Mouse (Mus musculus): ENCODE results near the gene Prmt3. TPM values are rescaled to one million over a fixed set of nuclear protein-coding genes. Genes with fewer than 3 reads are reported as not detected.

The Prmt3 gene
- polyA plus RNA-seq, 2 experiments: 12.2 to 20.1 TPM

- H3K4me1 ChIP-seq (replicated peaks; ENCODE audit: control insufficient read depth in 2 of 2, insufficient read depth in 2 of 2, low read length in 1 of 2): no peaks in the 10 kb centered on the region; a peak in 1 of 4 replicates
- DNase-seq (ENCODE audit: low read depth in 3 of 3, low spot score in 3 of 3): no peak
- no peak overlapping the region for H3K27ac ChIP-seq
- 4% methylated on average over 4 of the region's 4 CpGs for WGBS (ENCODE audit: insufficient replicate concordance)
- no peak overlapping the region for H3K4me2 ChIP-seq (ENCODE audit: low read depth)
- no peak for TF ChIP-seq EP300 (IDR thresholded peaks at IDR 0.05; ENCODE audit: low read depth)
- peak; percentile 74 for TF ChIP-seq CTCF (IDR thresholded peaks at IDR 0.05; ENCODE audit: low read depth)
- H3K27me3 ChIP-seq (ENCODE audit: control insufficient read depth, insufficient read depth, low read length): no peaks in the 10 kb centered on the region
- no peak for ATAC-seq (ENCODE audit: insufficient read depth)
- H3K4me3 ChIP-seq (ENCODE audit: insufficient read depth in 1 of 2, low read depth in 2 of 2, low read length in 2 of 2): no peak overlapping the region
- no peaks in the 10 kb centered on the region for H3K9me3 ChIP-seq (ENCODE audit: control insufficient read depth, low read length)
- no peak overlapping the region for H3K9ac ChIP-seq (replicated peaks)
- no peaks in the 10 kb centered on the region for H3K36me3 ChIP-seq (replicated peaks; ENCODE audit: control insufficient read depth, insufficient read depth, low read depth)
Measured at GRCm38 (mm10) chr7:49751148-49751547, 27.0 kb upstream of the Prmt3 start.

- Histone ChIP-seq H3K4me2 (ENCODE audit: low read depth) (peak overlapping the region; percentile 33), H3K9me3 (ENCODE audit: control insufficient read depth, low read length) (no peaks in the 10 kb centered on the region), H3K9ac (replicated peaks) (no peak overlapping the region), H3K4me3 (ENCODE audit: insufficient read depth in 1 of 2, low read depth in 2 of 2, low read length in 2 of 2) (peak overlapping the region; percentile 13 to 29; a peak in 2 of 4 replicates), H3K27ac (no peak overlapping the region), H3K27me3 (ENCODE audit: control insufficient read depth, insufficient read depth, low read length) (no peaks in the 10 kb centered on the region), H3K4me1 (replicated peaks; ENCODE audit: control insufficient read depth in 2 of 2, insufficient read depth in 2 of 2, low read length in 1 of 2) (no peaks in the 10 kb centered on the region; a peak in 1 of 4 replicates), H3K36me3 (replicated peaks; ENCODE audit: control insufficient read depth, insufficient read depth, low read depth) (no peaks in the 10 kb centered on the region)
- ATAC-seq (ENCODE audit: insufficient read depth) (0 out of 2 replicates have a peak, but pooled peaks have one; percentile 23), DNase-seq (ENCODE audit: low read depth in 3 of 3, low spot score in 3 of 3) (no peak)
- TF ChIP-seq CTCF (IDR thresholded peaks at IDR 0.05; ENCODE audit: low read depth) (peak; percentile 72), EP300 (IDR thresholded peaks at IDR 0.05; ENCODE audit: low read depth) (no peak)
- 22% methylated on average over 25 of the region's 25 CpGs for WGBS (ENCODE audit: insufficient replicate concordance)
Measured at GRCm38 (mm10) chr7:49752730-49753506, 25.2 kb upstream of the Prmt3 start.

GRCm38 (mm10) chr7:49754767-49755166 lies 23.4 kb upstream of the Prmt3 start:
- no peak for DNase-seq (ENCODE audit: low read depth in 3 of 3, low spot score in 3 of 3)
- Histone ChIP-seq H3K4me1 (replicated peaks; ENCODE audit: control insufficient read depth in 2 of 2, insufficient read depth in 2 of 2, low read length in 1 of 2) (peaks cover 4% of the 10 kb centered on the region in 2 experiments; a peak in 3 of 4 replicates), H3K4me2 (ENCODE audit: low read depth) (0 out of 2 replicates have a peak overlapping the region, but pooled peaks have one; percentile 6), H3K27me3 (ENCODE audit: control insufficient read depth, insufficient read depth, low read length) (no peaks in the 10 kb centered on the region), H3K27ac (no peak overlapping the region), H3K36me3 (replicated peaks; ENCODE audit: control insufficient read depth, insufficient read depth, low read depth) (no peaks in the 10 kb centered on the region), H3K9me3 (ENCODE audit: control insufficient read depth, low read length) (no peaks in the 10 kb centered on the region), H3K9ac (replicated peaks) (no peak overlapping the region), H3K4me3 (ENCODE audit: insufficient read depth in 1 of 2, low read depth in 2 of 2, low read length in 2 of 2) (no peak overlapping the region)
- no peak for TF ChIP-seq EP300 (IDR thresholded peaks at IDR 0.05; ENCODE audit: low read depth)
- TF ChIP-seq CTCF (IDR thresholded peaks at IDR 0.05; ENCODE audit: low read depth): peak; percentile 92
- no peak for ATAC-seq (ENCODE audit: insufficient read depth)
- 4% methylated on average over 9 of the region's 9 CpGs for WGBS (ENCODE audit: insufficient replicate concordance)

- peak within 1 kb of the TSS; percentile 67 to 95 for H3K4me3 ChIP-seq (ENCODE audit: insufficient read depth in 1 of 2, low read depth in 2 of 2, low read length in 2 of 2)
- TF ChIP-seq CTCF (IDR thresholded peaks at IDR 0.05; ENCODE audit: low read depth): 0 out of 2 replicates have a peak, but pooled peaks have one; percentile 2
- no peak for TF ChIP-seq EP300 (IDR thresholded peaks at IDR 0.05; ENCODE audit: low read depth)
- peak within 1 kb of the TSS; percentile 98 for H3K9ac ChIP-seq (replicated peaks)
- under 1% methylated on average over 42 of the region's 42 CpGs for WGBS (ENCODE audit: insufficient replicate concordance)
- peak; percentile 89 for ATAC-seq (ENCODE audit: insufficient read depth)
- DNase-seq (ENCODE audit: low read depth in 3 of 3, low spot score in 3 of 3): peak; percentile 59 to 71 (median 60)
- H3K4me2 ChIP-seq (ENCODE audit: low read depth): peak within 1 kb of the TSS; percentile 88
- peak within 1 kb of the TSS; percentile 90 for H3K27ac ChIP-seq
- H3K27me3 ChIP-seq (ENCODE audit: control insufficient read depth, insufficient read depth, low read length): no peaks in the 10 kb centered on the region
- H3K4me1 ChIP-seq (replicated peaks; ENCODE audit: control insufficient read depth in 2 of 2, insufficient read depth in 2 of 2, low read length in 1 of 2): peaks cover 39 to 43% of the 10 kb centered on the region in 2 experiments
- H3K36me3 ChIP-seq (replicated peaks; ENCODE audit: control insufficient read depth, insufficient read depth, low read depth): peaks cover 11% of the 10 kb centered on the region
- H3K9me3 ChIP-seq (ENCODE audit: control insufficient read depth, low read length): no peaks in the 10 kb centered on the region
Measured at GRCm38 (mm10) chr7:49758934-49759571, 19.1 kb upstream of the Prmt3 start, which contains the start of gene Htatip2. Gene Htatip2 (plus strand): TSS chr7:49759115.

GRCm38 (mm10) chr7:49762605-49763004 lies 15.5 kb upstream of the Prmt3 start:
- Histone ChIP-seq H3K4me3 (ENCODE audit: insufficient read depth in 1 of 2, low read depth in 2 of 2, low read length in 2 of 2) (no peak overlapping the region), H3K4me1 (replicated peaks; ENCODE audit: control insufficient read depth in 2 of 2, insufficient read depth in 2 of 2, low read length in 1 of 2) (peaks cover 49 to 55% of the 10 kb centered on the region in 2 experiments), H3K9me3 (ENCODE audit: control insufficient read depth, low read length) (no peaks in the 10 kb centered on the region), H3K9ac (replicated peaks) (peak overlapping the region; percentile 66), H3K4me2 (ENCODE audit: low read depth) (peak overlapping the region; percentile 88), H3K27me3 (ENCODE audit: control insufficient read depth, insufficient read depth, low read length) (no peaks in the 10 kb centered on the region), H3K27ac (peak overlapping the region; percentile 96), H3K36me3 (replicated peaks; ENCODE audit: control insufficient read depth, insufficient read depth, low read depth) (peaks cover 31% of the 10 kb centered on the region)
- TF ChIP-seq CTCF (IDR thresholded peaks at IDR 0.05; ENCODE audit: low read depth) (no peak), EP300 (IDR thresholded peaks at IDR 0.05; ENCODE audit: low read depth) (peak; percentile 53)
- 51% methylated on average over 13 of the region's 13 CpGs for WGBS (ENCODE audit: insufficient replicate concordance)
- peak; percentile 52 for ATAC-seq (ENCODE audit: insufficient read depth)
- peak; percentile 74 to 79 (median 76) for DNase-seq (ENCODE audit: low read depth in 3 of 3, low spot score in 3 of 3)
